ENCODE assay signal across 35 mouse cellular contexts in genomic region chr17:34543567-34543966, GRCm38 (mm10). TPM values are rescaled to one million over a fixed set of nuclear protein-coding genes. Genes with fewer than 3 reads are reported as not detected.
"Had no signal": no experiment of that assay in that cellular context is flagged by ENCODE, and none has a peak within 500 bp of the region (broad histone marks: within the 10 kb centered on the region; RNA-seq: fewer than 3 reads in every experiment).

No protein-coding gene starts in this region.

RNA-seq across cellular contexts. Expression of gene Btnl6, which starts 26.4 kb away (rescaled TPM):
- total RNA-seq: gastrocnemius, adult 18-20 months; gastrocnemius, postnatal 10 days; gastrocnemius, postnatal 25 days; gastrocnemius, postnatal 4 days; granulocyte monocyte progenitor cell, adult 5-6 weeks; heart, adult 2 months; heart, postnatal 14 days; heart, postnatal 36 days; hematopoietic stem cell, adult 5-6 weeks; hindbrain, postnatal 0 days; layer of hippocampus, adult 18-20 months; layer of hippocampus, adult 8-10 months; layer of hippocampus, postnatal 14 days; layer of hippocampus, postnatal 36 days; left cerebral cortex, adult 18-20 months; left cerebral cortex, adult 8-10 months; left cerebral cortex, postnatal 10 days; left cerebral cortex, postnatal 25 days; left cerebral cortex, postnatal 4 days; liver, adult 2 months had no signal
- polyA plus RNA-seq: heart, adult 2 months; heart, embryonic 11.5 days; heart, embryonic 13.5 days; heart, embryonic 15.5 days; heart, postnatal 0 days; hindbrain, embryonic 11.5 days; hindbrain, embryonic 13.5 days; hindbrain, embryonic 15.5 days; kidney, adult 2 months; kidney, embryonic 15.5 days; kidney, postnatal 0 days; limb, embryonic 11.5 days; limb, embryonic 13.5 days; limb, embryonic 15.5 days; liver, adult 2 months; liver, embryonic 12.5 days; liver, embryonic 14.5 days had no signal

RNA-seq across cellular contexts. Expression of gene Ager, which starts 54.1 kb away (rescaled TPM):
- total RNA-seq: gastrocnemius, adult 18-20 months had no signal
